Mouse (Mus musculus) intestine, postnatal 0 days (tissue): ENCODE results near the gene Erich2. TPM values are rescaled to one million over a fixed set of nuclear protein-coding genes. Genes with fewer than 3 reads are reported as not detected.
A peak's percentile ranks its signal among the peaks of the same experiment; 100 is the strongest.

Source experiments
- ATAC-seq: fragments of 200-750 bp; cut with Nextera tagmentation; 2 replicates; pipeline ENCODE4 v1.8.0; 2017; ENCODE audit warnings: mild to moderate bottlenecking, moderate TSS enrichment, moderate library complexity
- H3K27ac ChIP-seq: fragments of 300-500 bp; sonication (generic); 2 replicates; pipeline ENCODE4 v1.5.1; 2014; ENCODE audit warnings: mild to moderate bottlenecking, low read depth, low read length, moderate library complexity
- H3K27me3 ChIP-seq: fragments of 300-500 bp; sonication (generic); replicated peaks from 2 replicates; pipeline ENCODE4 v1.6.1; 2014; ENCODE audit warnings: low read length, mixed read lengths; ENCODE audit not compliant: control insufficient read depth, insufficient read depth
- H3K36me3 ChIP-seq: fragments of 300-500 bp; sonication (generic); 2 replicates; pipeline ENCODE4 v1.6.1; 2014; ENCODE audit warnings: mild to moderate bottlenecking, moderate library complexity; ENCODE audit not compliant: control insufficient read depth, insufficient read depth
- H3K4me1 ChIP-seq: fragments of 300-500 bp; sonication (generic); replicated peaks from 2 replicates; pipeline ENCODE4 v1.6.1; 2014; ENCODE audit warnings: antibody characterized with exemption, low read length, mixed read lengths; ENCODE audit not compliant: control insufficient read depth, insufficient read depth
- H3K4me2 ChIP-seq: fragments of 300-500 bp; sonication (generic); replicated peaks from 2 replicates; pipeline ENCODE4 v1.6.1; 2014; ENCODE audit warnings: low read depth, mild to moderate bottlenecking, moderate library complexity
- H3K4me3 ChIP-seq: fragments of 300-500 bp; sonication (generic); 2 replicates; pipeline ENCODE4 v1.5.1; 2014; ENCODE audit warnings: low read depth, low read length
- H3K9ac ChIP-seq: fragments of 300-500 bp; sonication (generic); 2 replicates; pipeline ENCODE4 v1.6.1; 2014; ENCODE audit warnings: mild to moderate bottlenecking, low read depth, low read length
- H3K9me3 ChIP-seq: fragments of 300-500 bp; sonication (generic); 2 replicates; pipeline ENCODE4 v1.6.1; 2016; ENCODE audit warnings: mixed run types; ENCODE audit not compliant: control insufficient read depth
- CTCF ChIP-seq: sonication (generic); IDR thresholded peaks from 2 replicates; pipeline ENCODE4 v1.5.1; 2016; ENCODE audit warnings: low read depth, mild to moderate bottlenecking, control low read depth, antibody characterized with exemption, moderate library complexity
- WGBS: fragments of 180-500 bp; shearing (Covaris S2); extraction: QIAGEN DNeasy Blood & Tissue Kit; methylation state at CpG from one replicate; pipeline ENCODE4 v1.1.7; 2014; 5-methylcytosine and 5-hydroxymethylcytosine counted together
- polyA plus RNA-seq: library from polyadenylated mRNA; unstranded; fragments of >200 nt; fragmentation: Nextera tagmentation; extraction: Ambion mirVana; gene quantifications from 2 replicates; pipeline ENCODE4 v1.2.1, GENCODE M21; 2015

Gene Erich2
- polyA plus RNA-seq, 1 experiment from 2014 or later, result 0.94 TPM

- Histone ChIP-seq H3K27ac (no peak overlapping the region), H3K27me3 (peaks cover 99% of the 10 kb centered on the region), H3K9ac (no peak overlapping the region), H3K9me3 (no peaks in the 10 kb centered on the region), H3K4me3 (no peak overlapping the region), H3K4me2 (no peak overlapping the region), H3K4me1 (0 out of 2 replicates have a peak, but pooled peaks cover 2% of the 10 kb centered on the region), H3K36me3 (no peaks in the 10 kb centered on the region)
- ATAC-seq, result no peak
- 2% methylated on average over 38 of the region's 38 CpGs for WGBS
- TF ChIP-seq CTCF, result no peak
Measured at GRCm38 (mm10) chr2:70563721-70564645, 55.4 kb downstream of the Erich2 start.

GRCm38 (mm10) chr2:70564646-70565315 is 56.2 kb downstream of the Erich2 start:
- 0 out of 2 replicates have a peak, but pooled peaks cover 2% of the 10 kb centered on the region for H3K4me1 ChIP-seq
- WGBS, result 6% methylated on average over 15 of the region's 15 CpGs
- no peak overlapping the region for H3K9ac ChIP-seq
- ATAC-seq, result no peak
- no peak overlapping the region for H3K4me2 ChIP-seq
- TF ChIP-seq CTCF, result no peak
- no peaks in the 10 kb centered on the region for H3K9me3 ChIP-seq
- H3K27ac ChIP-seq, result no peak overlapping the region
- peaks cover 99% of the 10 kb centered on the region for H3K27me3 ChIP-seq
- no peak overlapping the region for H3K4me3 ChIP-seq
- no peaks in the 10 kb centered on the region for H3K36me3 ChIP-seq

GRCm38 (mm10) chr2:70565651-70566602 is 57.3 kb downstream of the Erich2 start:
- Histone ChIP-seq H3K4me2 (peak overlapping the region; percentile 27; the same call in 1 of the 2 replicates), H3K27me3 (peaks cover 93% of the 10 kb centered on the region), H3K4me1 (0 out of 2 replicates have a peak, but pooled peaks cover 2% of the 10 kb centered on the region), H3K9me3 (no peaks in the 10 kb centered on the region), H3K4me3 (no peak overlapping the region), H3K36me3 (no peaks in the 10 kb centered on the region), H3K27ac (no peak overlapping the region), H3K9ac (no peak overlapping the region)
- TF ChIP-seq CTCF, result no peak
- no peak for ATAC-seq
- 5% methylated on average over 30 of the region's 30 CpGs for WGBS

GRCm38 (mm10) chr2:70566603-70566981 is 58.0 kb downstream of the Erich2 start:
- Histone ChIP-seq H3K9ac (no peak overlapping the region), H3K9me3 (no peaks in the 10 kb centered on the region), H3K4me3 (0 out of 2 replicates have a peak overlapping the region, but pooled peaks have one; percentile 12), H3K36me3 (no peaks in the 10 kb centered on the region), H3K27me3 (peaks cover 88% of the 10 kb centered on the region), H3K27ac (no peak overlapping the region), H3K4me1 (0 out of 2 replicates have a peak, but pooled peaks cover 2% of the 10 kb centered on the region), H3K4me2 (peak overlapping the region; percentile 27; the same call in 1 of the 2 replicates)
- no peak for TF ChIP-seq CTCF
- WGBS, result 3% methylated on average over 18 of the region's 18 CpGs
- ATAC-seq, result no peak

GRCm38 (mm10) chr2:70567071-70567681 is 58.6 kb downstream of the Erich2 start:
- no peak overlapping the region for H3K27ac ChIP-seq
- H3K27me3 ChIP-seq, result peaks cover 84% of the 10 kb centered on the region
- 0 out of 2 replicates have a peak, but pooled peaks cover 2% of the 10 kb centered on the region for H3K4me1 ChIP-seq
- no peaks in the 10 kb centered on the region for H3K36me3 ChIP-seq
- H3K4me3 ChIP-seq, result peak overlapping the region; percentile 12; the same call in 1 of the 2 replicates
- no peak for ATAC-seq
- WGBS, result 4% methylated on average over 23 of the region's 23 CpGs
- H3K4me2 ChIP-seq, result no peak overlapping the region; the same call in 1 of the 2 replicates
- peak; percentile 64 for TF ChIP-seq CTCF
- no peak overlapping the region for H3K9ac ChIP-seq
- no peaks in the 10 kb centered on the region for H3K9me3 ChIP-seq
